Mouse (Mus musculus): ENCODE measurements at regions not wholly inside any gene's neighbourhood (a gene's known extent, or its start where the extent isn't known, plus 50 kb on each side); places are given as distances from the start of the nearest gene placed in this dataset.

GRCm38 (mm10) chr8:64454736-64455135 is 238.1 kb downstream of the Cpe start:
- no peak for TF ChIP-seq CTCF (IDR thresholded peaks at IDR 0.05; ENCODE audit: control insufficient read depth, insufficient read depth, insufficient read length)
- TF ChIP-seq USF1 (IDR thresholded peaks at IDR 0.05; ENCODE audit: low read depth) = no peak
- no peak for TF ChIP-seq CEBPB (IDR thresholded peaks at IDR 0.05; ENCODE audit: low read depth)
- no peak for TF ChIP-seq MYOD1 (IDR thresholded peaks at IDR 0.05; ENCODE audit: control insufficient read depth, insufficient read length, low read depth)
- TF ChIP-seq MAX (IDR thresholded peaks at IDR 0.05) = no peak
- TF ChIP-seq FOSL1 (IDR thresholded peaks at IDR 0.05; ENCODE audit: insufficient read depth, low read length, poor library complexity, severe bottlenecking) = no peak
